Mouse (Mus musculus): Measurements from ENCODE around the gene Omg.

Omg gene

GRCm38 (mm10) chr11:79511970-79512369 is 8.1 kb upstream of the Omg start:
- DNase-seq, result no peak

GRCm38 (mm10) chr11:79504506-79504905 is 622 bp upstream of the Omg start:
- no peak for DNase-seq

- DNase-seq, result no peak
Measured at GRCm38 (mm10) chr11:79502917-79503316, 967 bp downstream of the Omg start.

- DNase-seq, result no peak
Measured at GRCm38 (mm10) chr11:79494976-79495800, 8.7 kb downstream of the Omg start.

DNA sequence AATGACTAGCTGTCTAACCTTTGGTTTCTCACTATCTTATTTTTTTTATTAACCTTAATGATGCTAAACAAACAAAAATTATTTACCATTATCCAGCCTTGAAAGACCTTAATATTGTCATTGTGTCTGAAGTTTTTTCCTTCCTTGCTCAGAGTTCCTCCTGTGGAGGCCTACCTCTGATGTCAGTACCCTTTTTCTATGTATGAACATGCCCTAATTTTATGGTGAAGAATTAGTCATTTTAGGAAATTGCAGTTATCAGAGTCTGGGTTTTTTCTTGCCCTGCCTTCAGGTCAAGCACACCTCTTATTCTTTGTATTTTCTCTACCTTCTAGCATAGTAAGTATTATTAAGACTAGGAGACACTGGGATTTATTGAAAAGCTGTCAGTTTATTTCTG is 19.2 kb downstream of the Omg start:
- DNase-seq, result no peak

DNA sequence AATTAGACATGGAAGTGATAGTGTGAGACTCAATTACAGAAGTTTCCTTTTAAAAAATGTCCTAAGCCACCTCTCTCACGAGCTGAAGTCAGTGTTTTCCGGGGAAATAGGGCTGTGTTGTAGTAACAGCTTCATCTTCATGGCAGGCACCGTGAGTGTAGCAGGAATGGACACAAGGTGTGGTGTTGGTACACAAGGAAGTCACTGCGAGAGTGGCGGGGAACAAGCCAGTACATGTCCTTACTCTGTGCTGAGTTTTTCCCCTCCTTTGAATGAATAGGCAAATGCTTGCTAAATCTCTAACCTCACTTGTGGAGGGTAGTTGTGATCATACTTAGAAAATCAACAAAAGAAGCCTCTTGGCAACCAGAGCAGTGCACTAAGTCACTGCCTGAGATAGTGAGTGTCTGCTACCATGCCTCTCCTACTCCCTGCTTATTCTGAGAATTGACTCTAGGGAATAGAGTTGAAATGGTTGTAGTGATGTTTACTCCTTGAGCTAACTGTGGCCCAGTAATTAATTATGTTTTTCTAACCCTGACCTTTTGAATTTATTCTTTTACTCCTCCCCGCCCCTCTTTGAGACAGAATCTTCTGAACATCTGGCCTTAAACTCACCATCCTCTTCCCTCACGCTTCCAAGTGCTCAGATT is 19.9 kb downstream of the Omg start:
- no peak for DNase-seq

DNA sequence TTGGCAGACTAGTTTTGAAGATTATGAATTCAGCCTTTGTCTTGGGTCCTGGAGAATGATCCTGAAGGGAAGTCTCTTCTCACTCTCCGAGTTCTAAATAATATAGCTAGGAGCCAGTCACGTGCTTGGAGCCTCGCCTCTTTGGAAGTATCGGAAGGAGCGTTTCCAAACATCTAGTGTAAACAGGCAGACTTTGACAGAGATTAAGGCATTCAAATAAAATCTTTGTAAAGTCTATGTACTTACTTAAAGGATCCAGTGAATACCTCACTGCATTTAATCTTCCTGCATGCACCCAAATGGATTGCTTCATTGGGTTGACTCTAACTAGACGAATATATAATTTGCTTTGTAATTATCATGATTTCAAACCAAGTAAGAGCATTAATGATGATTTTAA is 20.5 kb downstream of the Omg start:
- no peak for DNase-seq

- no peak for DNase-seq
Measured at GRCm38 (mm10) chr11:79468097-79468496, 35.8 kb downstream of the Omg start.

GRCm38 (mm10) chr11:79460756-79461450 is 43.0 kb downstream of the Omg start:
- DNase-seq, result no peak

DNA sequence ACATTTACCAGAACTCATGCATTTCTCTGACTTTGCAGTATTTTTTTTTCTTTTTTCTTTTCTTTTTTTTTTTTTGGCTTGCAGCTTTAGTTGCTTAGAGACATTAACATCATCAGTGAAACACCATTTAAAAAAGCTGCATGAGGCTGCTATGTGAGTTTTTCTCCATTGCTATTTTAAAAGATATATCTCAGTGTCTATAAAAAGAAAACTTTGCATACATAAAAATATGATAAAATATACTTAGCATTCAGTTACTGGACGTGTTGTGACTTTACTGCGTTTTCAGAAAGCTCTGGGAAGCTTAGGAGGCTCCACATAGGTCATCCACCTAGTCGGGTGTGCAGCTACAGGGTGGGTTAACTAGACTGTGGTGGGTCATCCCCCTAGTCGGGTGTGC is 44.0 kb downstream of the Omg start:
- no peak for DNase-seq

- DNase-seq, result no peak
Measured at GRCm38 (mm10) chr11:79457928-79458327, 46.0 kb downstream of the Omg start.

- no peak for DNase-seq
Measured at GRCm38 (mm10) chr11:79452966-79453365, 50.9 kb downstream of the Omg start.
